Mouse (Mus musculus): ENCODE measurements around the gene Cmip. TPM values are rescaled to one million over a fixed set of nuclear protein-coding genes. Genes with fewer than 3 reads are reported as not detected.

Cmip gene
- polyA plus RNA-seq, 1 experiment from 2014 or later = 13.7 TPM

DNA sequence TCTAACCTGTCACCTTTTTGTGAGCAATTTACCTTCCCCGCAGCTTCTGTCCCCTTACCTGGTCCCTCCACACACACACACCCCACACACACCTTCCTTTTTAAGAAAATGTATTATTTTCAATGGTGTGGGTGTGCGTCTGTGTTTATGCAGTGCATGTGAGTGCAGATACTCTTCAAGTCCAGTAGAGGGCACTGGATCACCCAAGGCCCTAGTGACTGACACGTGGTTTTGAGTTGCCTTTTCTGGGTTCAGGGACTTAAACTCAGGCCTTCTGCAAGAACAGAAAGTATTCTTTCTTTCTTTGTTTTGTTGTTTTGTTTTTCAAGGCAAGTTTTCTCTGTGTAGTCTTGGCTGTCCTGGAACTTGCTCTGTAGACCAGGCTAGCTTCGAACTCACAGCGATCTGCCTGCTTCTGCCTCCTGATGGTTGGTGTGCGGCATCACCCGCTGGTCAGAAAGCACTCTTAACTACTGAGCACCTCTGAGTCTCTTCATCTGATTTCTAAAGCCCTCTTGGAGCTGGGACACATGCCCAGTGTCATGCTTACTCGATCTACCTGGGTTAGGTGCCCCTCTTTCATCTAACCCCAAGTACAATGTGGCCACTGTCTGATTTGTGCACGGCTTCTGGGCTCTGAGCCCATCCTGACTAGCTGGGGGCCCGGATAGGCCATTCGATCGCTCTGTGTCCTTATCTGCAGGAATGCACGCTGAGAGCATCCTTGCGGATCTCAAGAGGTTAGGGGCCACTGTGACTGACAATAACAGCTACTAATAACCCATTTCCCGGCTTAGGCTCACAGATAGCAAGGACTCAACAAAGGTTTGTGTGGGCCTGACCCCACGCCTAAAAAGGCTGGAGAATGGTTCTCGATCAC lies 3.2 kb upstream of the Cmip start:
- no peaks in the 10 kb centered on the region for H3K27me3 ChIP-seq (ENCODE audit: control insufficient read depth, insufficient read depth, low read length)

DNA sequence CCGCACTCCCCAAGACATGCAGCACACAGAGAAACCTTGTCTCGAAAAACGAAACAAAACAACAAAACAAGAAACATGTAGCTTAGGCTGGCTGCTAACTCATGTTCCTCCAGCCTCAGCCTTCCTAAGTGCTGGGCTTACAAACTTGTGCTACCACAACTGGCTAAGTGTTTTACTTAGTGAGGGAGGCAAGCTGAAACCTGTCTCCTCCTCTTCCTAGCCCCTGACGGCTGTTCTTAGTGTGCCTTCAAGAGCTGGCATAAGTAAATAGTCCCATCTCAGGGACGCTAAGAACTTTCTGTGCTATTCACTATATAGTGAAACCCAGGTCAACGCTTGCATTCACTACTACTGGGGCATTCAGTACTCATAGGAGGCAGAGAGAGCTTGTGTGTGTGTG lies 2.4 kb upstream of the Cmip start:
- no peaks in the 10 kb centered on the region for H3K27me3 ChIP-seq (ENCODE audit: control insufficient read depth, insufficient read depth, low read length)
- H3K4me2 ChIP-seq (ENCODE audit: low read depth, low read length) = no peak overlapping the region
- 73% methylated on average over 6 of the region's 6 CpGs for WGBS
- no peak overlapping the region for H3K9ac ChIP-seq (ENCODE audit: low read length)
- H3K27ac ChIP-seq (ENCODE audit: low read length) = 0 out of 2 replicates have a peak overlapping the region, but pooled peaks have one; percentile 8
- H3K36me3 ChIP-seq (ENCODE audit: control insufficient read depth, insufficient read depth, low read length) = no peaks in the 10 kb centered on the region
- no peak for ATAC-seq (ENCODE audit: insufficient read depth, low FRiP score)
- no peak overlapping the region for H3K4me3 ChIP-seq (replicated peaks; ENCODE audit: low read length)
- H3K4me1 ChIP-seq (ENCODE audit: control insufficient read depth, insufficient read depth, low read length) = peaks cover 10% of the 10 kb centered on the region
- H3K9me3 ChIP-seq (replicated peaks; ENCODE audit: control insufficient read depth, low read length) = no peaks in the 10 kb centered on the region

More for the DNA sequence above, 3.2 kb upstream of the Cmip start:
- no peaks in the 10 kb centered on the region for H3K36me3 ChIP-seq (ENCODE audit: control insufficient read depth, insufficient read depth, low read length)
- H3K27ac ChIP-seq (ENCODE audit: low read length) = no peak overlapping the region
- ATAC-seq (ENCODE audit: insufficient read depth, low FRiP score) = no peak
- no peaks in the 10 kb centered on the region for H3K9me3 ChIP-seq (replicated peaks; ENCODE audit: control insufficient read depth, low read length)
- H3K4me3 ChIP-seq (replicated peaks; ENCODE audit: low read length) = no peak overlapping the region
- H3K4me1 ChIP-seq (ENCODE audit: control insufficient read depth, insufficient read depth, low read length) = peaks cover 1% of the 10 kb centered on the region; the same call in 1 of the 2 replicates
- H3K4me2 ChIP-seq (ENCODE audit: low read depth, low read length) = no peak overlapping the region
- H3K9ac ChIP-seq (ENCODE audit: low read length) = no peak overlapping the region
- 81% methylated on average over 17 of the region's 17 CpGs for WGBS

DNA sequence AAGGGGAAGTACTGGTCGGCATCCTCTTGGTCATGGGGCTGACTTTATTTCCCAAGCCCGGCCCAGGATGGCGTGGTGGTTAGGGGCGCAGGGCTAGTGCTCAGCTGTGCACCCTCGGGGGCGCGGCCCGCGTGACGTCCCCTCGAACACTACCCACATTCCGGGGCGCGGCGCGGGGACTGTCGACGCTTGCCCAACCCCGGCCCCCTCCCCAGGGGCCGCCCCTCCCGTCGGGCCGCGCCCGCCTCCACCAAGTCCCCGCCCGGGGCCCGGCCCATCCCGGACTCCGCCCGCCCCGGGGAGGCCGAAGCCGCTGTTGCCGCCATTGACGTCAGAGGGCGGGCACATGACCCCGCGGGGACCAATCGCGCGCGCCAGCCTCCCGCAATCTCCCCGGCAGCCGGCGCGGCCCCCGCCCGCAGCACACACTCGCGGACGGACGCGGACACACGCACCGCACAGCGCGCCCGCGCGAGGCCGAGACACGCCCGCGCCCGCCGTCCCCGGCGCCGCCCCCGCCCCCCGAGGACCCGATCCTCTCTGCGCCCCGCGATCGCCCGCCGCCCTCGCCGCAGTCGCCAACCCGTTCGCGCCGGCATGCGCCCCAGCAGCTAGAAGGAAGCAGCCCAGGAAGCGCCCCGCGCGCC lies 449 bp upstream of the Cmip start:
- Histone ChIP-seq H3K27ac (ENCODE audit: low read length) (peak overlapping the region; percentile 79), H3K4me1 (ENCODE audit: control insufficient read depth, insufficient read depth, low read length) (peaks cover 29% of the 10 kb centered on the region), H3K27me3 (ENCODE audit: control insufficient read depth, insufficient read depth, low read length) (no peaks in the 10 kb centered on the region), H3K4me3 (replicated peaks; ENCODE audit: low read length) (peak overlapping the region; percentile 90), H3K9ac (ENCODE audit: low read length) (peak overlapping the region; percentile 97), H3K4me2 (ENCODE audit: low read depth, low read length) (peak overlapping the region; percentile 77), H3K9me3 (replicated peaks; ENCODE audit: control insufficient read depth, low read length) (no peaks in the 10 kb centered on the region), H3K36me3 (ENCODE audit: control insufficient read depth, insufficient read depth, low read length) (no peaks in the 10 kb centered on the region)
- peak; percentile 94 for ATAC-seq (ENCODE audit: insufficient read depth, low FRiP score)
- WGBS = under 1% methylated on average over 63 of the region's 92 CpGs

DNA sequence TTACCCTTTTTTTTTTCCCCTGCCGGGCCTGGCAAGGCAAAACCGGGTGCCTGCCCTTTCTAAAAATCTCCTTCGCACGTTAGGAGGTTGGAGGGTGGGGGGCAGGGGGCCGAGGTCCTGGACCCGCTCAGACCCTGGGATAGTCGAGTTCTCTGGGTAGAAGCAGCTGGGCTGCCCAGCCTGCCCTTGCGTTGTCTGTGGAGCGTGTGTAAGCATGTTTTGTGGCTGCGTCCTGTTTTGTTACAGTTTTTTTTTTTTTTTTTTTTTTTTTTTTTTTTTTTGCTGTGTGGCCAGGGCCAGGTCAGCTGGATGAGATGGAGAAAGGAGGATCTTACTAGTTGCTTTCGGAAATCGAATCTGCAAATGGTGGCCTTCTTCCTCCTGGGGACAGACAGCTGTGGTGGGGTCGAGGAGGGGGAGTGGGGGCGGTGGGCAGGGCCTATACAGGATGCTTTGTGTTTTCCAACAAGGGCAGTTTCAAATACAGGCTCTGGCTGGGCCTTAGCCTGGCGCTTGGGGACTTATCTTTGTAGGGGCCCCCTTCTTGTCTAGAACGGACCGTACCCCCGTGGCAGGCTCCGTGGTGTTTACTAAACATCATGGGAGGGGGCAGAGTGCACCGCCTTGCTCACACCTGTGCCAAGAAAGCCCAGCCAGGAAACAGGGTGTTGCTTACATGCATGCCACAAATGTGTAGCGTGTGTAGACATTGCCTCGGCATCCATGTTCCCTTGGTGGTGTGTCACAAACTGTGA lies 1.1 kb downstream of the Cmip start:
- no peaks in the 10 kb centered on the region for H3K27me3 ChIP-seq (ENCODE audit: control insufficient read depth, insufficient read depth, low read length)
- 1% methylated on average over 22 of the region's 22 CpGs for WGBS
- no peaks in the 10 kb centered on the region for H3K36me3 ChIP-seq (ENCODE audit: control insufficient read depth, insufficient read depth, low read length)
- H3K9ac ChIP-seq (ENCODE audit: low read length) = peak overlapping the region; percentile 97
- no peak for ATAC-seq (ENCODE audit: insufficient read depth, low FRiP score)
- peak overlapping the region; percentile 77 for H3K4me2 ChIP-seq (ENCODE audit: low read depth, low read length)
- H3K27ac ChIP-seq (ENCODE audit: low read length) = peak overlapping the region; percentile 79
- H3K9me3 ChIP-seq (replicated peaks; ENCODE audit: control insufficient read depth, low read length) = no peaks in the 10 kb centered on the region
- H3K4me3 ChIP-seq (replicated peaks; ENCODE audit: low read length) = peak overlapping the region; percentile 90
- H3K4me1 ChIP-seq (ENCODE audit: control insufficient read depth, insufficient read depth, low read length) = peaks cover 45% of the 10 kb centered on the region

GRCm38 (mm10) chr8:117258576-117259040 lies 1.7 kb downstream of the Cmip start:
- Histone ChIP-seq H3K36me3 (ENCODE audit: control insufficient read depth, insufficient read depth, low read length) (no peaks in the 10 kb centered on the region), H3K4me1 (ENCODE audit: control insufficient read depth, insufficient read depth, low read length) (peaks cover 51% of the 10 kb centered on the region), H3K4me2 (ENCODE audit: low read depth, low read length) (peak overlapping the region; percentile 77), H3K27me3 (ENCODE audit: control insufficient read depth, insufficient read depth, low read length) (no peaks in the 10 kb centered on the region), H3K9ac (ENCODE audit: low read length) (peak overlapping the region; percentile 97), H3K4me3 (replicated peaks; ENCODE audit: low read length) (peak overlapping the region; percentile 90), H3K27ac (ENCODE audit: low read length) (peak overlapping the region; percentile 79), H3K9me3 (replicated peaks; ENCODE audit: control insufficient read depth, low read length) (no peaks in the 10 kb centered on the region)
- no peak for ATAC-seq (ENCODE audit: insufficient read depth, low FRiP score)
- WGBS = 23% methylated on average over 6 of the region's 6 CpGs

- no peaks in the 10 kb centered on the region for H3K36me3 ChIP-seq (ENCODE audit: control insufficient read depth, insufficient read depth, low read length)
- H3K9ac ChIP-seq (ENCODE audit: low read length) = peak overlapping the region; percentile 97
- H3K27me3 ChIP-seq (ENCODE audit: control insufficient read depth, insufficient read depth, low read length) = no peaks in the 10 kb centered on the region
- H3K9me3 ChIP-seq (replicated peaks; ENCODE audit: control insufficient read depth, low read length) = no peaks in the 10 kb centered on the region
- H3K27ac ChIP-seq (ENCODE audit: low read length) = peak overlapping the region; percentile 79
- peak overlapping the region; percentile 90 for H3K4me3 ChIP-seq (replicated peaks; ENCODE audit: low read length)
- ATAC-seq (ENCODE audit: insufficient read depth, low FRiP score) = no peak
- H3K4me1 ChIP-seq (ENCODE audit: control insufficient read depth, insufficient read depth, low read length) = peaks cover 51% of the 10 kb centered on the region
- peak overlapping the region; percentile 77 for H3K4me2 ChIP-seq (ENCODE audit: low read depth, low read length)
- 44% methylated on average over 11 of the region's 11 CpGs for WGBS
Observed at GRCm38 (mm10) chr8:117259431-117260001, 2.7 kb downstream of the Cmip start.

GRCm38 (mm10) chr8:117260234-117260929 lies 3.5 kb downstream of the Cmip start:
- H3K27me3 ChIP-seq (ENCODE audit: control insufficient read depth, insufficient read depth, low read length) = no peaks in the 10 kb centered on the region
- peak overlapping the region; percentile 97 for H3K9ac ChIP-seq (ENCODE audit: low read length)
- peak overlapping the region; percentile 90 for H3K4me3 ChIP-seq (replicated peaks; ENCODE audit: low read length)
- no peaks in the 10 kb centered on the region for H3K9me3 ChIP-seq (replicated peaks; ENCODE audit: control insufficient read depth, low read length)
- peak overlapping the region; percentile 79 for H3K27ac ChIP-seq (ENCODE audit: low read length)
- 33% methylated on average over 14 of the region's 14 CpGs for WGBS
- H3K36me3 ChIP-seq (ENCODE audit: control insufficient read depth, insufficient read depth, low read length) = no peaks in the 10 kb centered on the region
- H3K4me1 ChIP-seq (ENCODE audit: control insufficient read depth, insufficient read depth, low read length) = peaks cover 59% of the 10 kb centered on the region
- no peak for ATAC-seq (ENCODE audit: insufficient read depth, low FRiP score)
- peak overlapping the region; percentile 77 for H3K4me2 ChIP-seq (ENCODE audit: low read depth, low read length)

DNA sequence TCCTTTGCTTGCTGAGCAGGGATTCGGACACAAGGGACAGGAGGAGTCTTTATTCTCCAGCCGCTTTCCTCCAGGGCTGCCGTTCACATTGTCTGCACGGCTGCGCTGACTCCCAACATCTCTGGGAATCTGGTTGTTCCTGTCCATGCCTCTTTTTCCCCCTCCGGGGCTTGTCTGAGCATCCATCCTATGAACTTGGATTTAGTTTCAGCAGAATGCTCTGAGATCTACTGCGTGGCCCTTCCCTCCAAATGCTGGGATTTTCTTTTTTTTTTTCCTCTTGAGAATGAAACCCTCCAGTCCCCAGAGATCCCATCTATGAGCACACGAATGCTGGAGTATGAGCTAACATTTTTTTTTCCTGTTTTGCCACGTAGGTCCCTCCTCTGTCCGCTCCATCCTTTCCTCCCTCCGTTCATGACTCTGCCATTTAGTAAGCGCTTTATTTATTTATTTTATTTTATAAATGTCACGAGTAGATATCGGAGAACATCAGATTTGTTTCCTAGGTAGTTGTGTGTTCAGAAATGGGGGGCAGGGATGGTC lies 4.1 kb downstream of the Cmip start:
- peak overlapping the region; percentile 90 for H3K4me3 ChIP-seq (replicated peaks; ENCODE audit: low read length)
- no peaks in the 10 kb centered on the region for H3K36me3 ChIP-seq (ENCODE audit: control insufficient read depth, insufficient read depth, low read length)
- no peak for ATAC-seq (ENCODE audit: insufficient read depth, low FRiP score)
- H3K9me3 ChIP-seq (replicated peaks; ENCODE audit: control insufficient read depth, low read length) = no peaks in the 10 kb centered on the region
- H3K27ac ChIP-seq (ENCODE audit: low read length) = 0 out of 2 replicates have a peak overlapping the region, but pooled peaks have one; percentile 29
- peak overlapping the region; percentile 51 for H3K9ac ChIP-seq (ENCODE audit: low read length)
- peaks cover 61% of the 10 kb centered on the region for H3K4me1 ChIP-seq (ENCODE audit: control insufficient read depth, insufficient read depth, low read length)
- H3K27me3 ChIP-seq (ENCODE audit: control insufficient read depth, insufficient read depth, low read length) = no peaks in the 10 kb centered on the region
- 39% methylated on average over 14 of the region's 14 CpGs for WGBS
- peak overlapping the region; percentile 77 for H3K4me2 ChIP-seq (ENCODE audit: low read depth, low read length)
